Mouse (Mus musculus): ENCODE measurements around the gene Gfpt1. TPM values are rescaled to one million over a fixed set of nuclear protein-coding genes. Genes with fewer than 3 reads are reported as not detected.

Gene Gfpt1
- polyA plus RNA-seq, 1 experiment from 2014 or later: 16.4 TPM

DNA sequence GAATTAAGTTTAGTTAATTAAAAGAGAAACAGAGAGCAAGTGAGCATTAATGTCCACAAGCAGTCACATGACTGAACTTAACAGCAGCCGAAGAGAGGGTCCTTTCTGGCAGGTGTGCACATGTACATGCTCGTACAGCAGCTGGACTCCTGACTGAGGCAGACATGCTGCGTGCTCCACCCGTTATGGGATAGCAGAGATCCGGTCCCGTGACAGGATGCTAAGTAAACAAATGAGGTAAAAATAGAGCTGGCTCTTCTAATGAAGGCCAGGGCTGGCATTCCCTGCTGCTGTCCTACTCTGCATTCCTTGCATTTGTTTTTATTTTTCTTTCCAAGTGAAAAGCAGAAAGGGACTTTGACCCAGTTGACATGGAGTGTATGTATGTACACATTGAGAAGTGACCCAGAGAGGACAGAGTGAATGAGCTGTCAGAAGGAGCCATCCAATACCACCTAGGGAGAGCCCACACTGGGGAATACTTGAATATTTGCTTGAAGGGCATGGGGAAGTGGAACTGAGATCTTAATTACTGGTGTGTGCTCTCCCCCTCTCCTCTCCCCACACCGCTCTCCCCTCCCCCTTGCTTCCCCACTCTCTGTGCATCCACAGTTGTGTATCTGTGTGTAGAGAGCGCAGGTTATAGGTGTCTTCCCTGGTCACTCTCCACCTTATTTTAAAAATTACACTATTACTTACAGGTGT is 84.6 kb downstream of the Gfpt1 start:
- H3K27ac ChIP-seq: no peak overlapping the region
- H3K27me3 ChIP-seq (replicated peaks): no peaks in the 10 kb centered on the region
- no peak for ATAC-seq (ENCODE audit: low FRiP score, low read depth)
- 80% methylated on average over 8 of the region's 8 CpGs for WGBS
- no peak overlapping the region for H3K9ac ChIP-seq
- no peaks in the 10 kb centered on the region; the same call in 1 of the 2 replicates for H3K9me3 ChIP-seq
- no peak overlapping the region for H3K4me3 ChIP-seq
- H3K4me1 ChIP-seq: no peaks in the 10 kb centered on the region
- no peak overlapping the region for H3K4me2 ChIP-seq (replicated peaks)
- no peaks in the 10 kb centered on the region for H3K36me3 ChIP-seq

DNA sequence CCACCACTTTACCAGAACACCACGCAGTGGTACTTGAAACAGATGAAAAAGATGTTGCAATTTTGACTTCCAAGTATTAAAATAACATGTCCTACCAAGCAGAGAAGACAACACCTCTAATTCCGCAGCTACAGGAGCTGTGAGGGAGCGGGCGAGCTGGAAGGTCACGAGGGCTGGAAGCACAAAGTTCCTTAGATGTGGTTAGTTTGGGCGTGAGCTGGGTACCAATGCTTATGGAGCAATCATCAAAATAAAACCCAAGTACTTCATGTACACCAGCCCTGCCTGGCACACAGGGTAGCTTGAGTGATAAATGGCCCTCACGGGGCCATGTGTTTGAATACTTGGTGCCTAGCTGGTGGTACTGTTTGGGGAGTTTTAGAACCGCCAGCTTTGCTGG is 87.2 kb downstream of the Gfpt1 start:
- H3K4me3 ChIP-seq: no peak overlapping the region
- no peaks in the 10 kb centered on the region for H3K36me3 ChIP-seq
- H3K4me1 ChIP-seq: no peaks in the 10 kb centered on the region
- H3K9ac ChIP-seq: no peak overlapping the region
- 85% methylated on average over 8 of the region's 8 CpGs for WGBS
- no peak for ATAC-seq (ENCODE audit: low FRiP score, low read depth)
- no peak overlapping the region for H3K27ac ChIP-seq
- no peaks in the 10 kb centered on the region; the same call in 1 of the 2 replicates for H3K9me3 ChIP-seq
- no peak overlapping the region for H3K4me2 ChIP-seq (replicated peaks)
- no peaks in the 10 kb centered on the region for H3K27me3 ChIP-seq (replicated peaks)

DNA sequence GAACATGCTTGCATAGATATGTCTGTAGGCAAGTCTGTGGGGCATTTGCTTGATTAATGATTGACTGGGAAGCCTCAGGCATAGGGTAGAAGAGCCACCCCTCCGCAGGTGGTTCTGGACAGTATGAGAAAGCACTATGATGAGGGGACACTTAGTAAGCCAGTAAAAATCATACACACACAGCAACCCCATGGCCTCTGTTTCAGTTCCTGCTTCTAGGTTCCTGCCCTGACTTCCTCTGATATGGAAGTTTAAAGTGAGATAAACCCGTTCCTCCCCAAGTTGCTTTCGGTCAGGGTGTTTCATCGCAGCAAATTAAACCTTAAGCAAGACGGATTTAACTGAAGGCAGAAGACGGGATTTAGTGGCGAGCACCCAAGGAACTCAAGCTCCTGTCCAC is 88.0 kb downstream of the Gfpt1 start:
- 95% methylated on average over 7 of the region's 7 CpGs for WGBS
- Histone ChIP-seq H3K27me3 (replicated peaks) (no peaks in the 10 kb centered on the region), H3K36me3 (0 out of 2 replicates have a peak, but pooled peaks cover 2% of the 10 kb centered on the region), H3K27ac (no peak overlapping the region), H3K4me3 (no peak overlapping the region), H3K9me3 (no peaks in the 10 kb centered on the region; the same call in 1 of the 2 replicates), H3K9ac (no peak overlapping the region), H3K4me2 (replicated peaks) (no peak overlapping the region), H3K4me1 (no peaks in the 10 kb centered on the region)
- no peak for ATAC-seq (ENCODE audit: low FRiP score, low read depth)

DNA sequence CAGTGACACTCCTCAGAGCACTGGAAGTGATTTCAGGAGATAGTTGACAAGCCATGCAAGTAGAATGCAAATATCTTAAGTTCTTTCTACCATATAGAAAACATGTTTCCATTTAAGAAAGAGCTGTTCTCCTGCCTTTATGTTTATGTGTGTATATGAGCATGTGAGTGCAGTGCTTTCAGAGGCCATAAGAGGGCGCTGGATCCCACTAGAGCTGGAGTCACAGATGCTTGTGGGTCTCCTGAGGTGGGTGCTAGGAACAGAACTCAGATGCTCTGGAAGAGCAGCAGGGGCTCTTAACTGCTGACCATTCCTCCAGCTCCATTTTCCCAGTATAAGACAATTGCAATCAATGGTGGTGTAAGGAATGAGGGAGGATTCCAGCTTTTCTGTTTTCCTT is 88.4 kb downstream of the Gfpt1 start:
- Histone ChIP-seq H3K36me3 (peaks cover 6% of the 10 kb centered on the region; the same call in 1 of the 2 replicates), H3K9me3 (no peaks in the 10 kb centered on the region; the same call in 1 of the 2 replicates), H3K9ac (no peak overlapping the region), H3K4me3 (no peak overlapping the region), H3K4me1 (no peaks in the 10 kb centered on the region), H3K27me3 (replicated peaks) (no peaks in the 10 kb centered on the region), H3K4me2 (replicated peaks) (no peak overlapping the region), H3K27ac (no peak overlapping the region)
- WGBS: 61% methylated on average over 1 of the region's 1 CpGs
- no peak for ATAC-seq (ENCODE audit: low FRiP score, low read depth)

DNA sequence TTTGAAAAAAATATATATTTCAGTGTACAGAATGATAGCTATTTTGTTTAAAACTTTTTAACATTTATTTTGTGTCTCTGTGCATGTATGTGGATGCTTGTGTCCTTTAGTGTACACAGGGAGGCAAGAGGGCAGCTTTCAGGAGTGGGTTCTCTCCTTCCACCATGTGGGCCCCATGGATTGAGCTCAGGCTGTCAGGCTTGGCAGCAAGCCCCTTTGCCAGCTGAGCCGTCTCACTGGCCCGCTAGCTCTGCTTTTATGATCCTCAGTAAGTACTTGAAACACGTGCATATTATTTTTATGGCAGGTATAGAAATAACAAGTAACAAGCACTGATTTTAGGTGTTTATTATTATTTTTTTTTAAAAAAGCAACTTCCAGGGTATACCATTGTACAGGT is 90.9 kb downstream of the Gfpt1 start:
- H3K9me3 ChIP-seq: no peaks in the 10 kb centered on the region; the same call in 1 of the 2 replicates
- no peak overlapping the region for H3K4me2 ChIP-seq (replicated peaks)
- no peak overlapping the region for H3K9ac ChIP-seq
- H3K27me3 ChIP-seq (replicated peaks): no peaks in the 10 kb centered on the region
- ATAC-seq (ENCODE audit: low FRiP score, low read depth): no peak
- H3K27ac ChIP-seq: no peak overlapping the region
- no peak overlapping the region for H3K4me3 ChIP-seq
- 86% methylated on average over 3 of the region's 3 CpGs for WGBS
- H3K36me3 ChIP-seq: peaks cover 10% of the 10 kb centered on the region
- no peaks in the 10 kb centered on the region for H3K4me1 ChIP-seq

DNA sequence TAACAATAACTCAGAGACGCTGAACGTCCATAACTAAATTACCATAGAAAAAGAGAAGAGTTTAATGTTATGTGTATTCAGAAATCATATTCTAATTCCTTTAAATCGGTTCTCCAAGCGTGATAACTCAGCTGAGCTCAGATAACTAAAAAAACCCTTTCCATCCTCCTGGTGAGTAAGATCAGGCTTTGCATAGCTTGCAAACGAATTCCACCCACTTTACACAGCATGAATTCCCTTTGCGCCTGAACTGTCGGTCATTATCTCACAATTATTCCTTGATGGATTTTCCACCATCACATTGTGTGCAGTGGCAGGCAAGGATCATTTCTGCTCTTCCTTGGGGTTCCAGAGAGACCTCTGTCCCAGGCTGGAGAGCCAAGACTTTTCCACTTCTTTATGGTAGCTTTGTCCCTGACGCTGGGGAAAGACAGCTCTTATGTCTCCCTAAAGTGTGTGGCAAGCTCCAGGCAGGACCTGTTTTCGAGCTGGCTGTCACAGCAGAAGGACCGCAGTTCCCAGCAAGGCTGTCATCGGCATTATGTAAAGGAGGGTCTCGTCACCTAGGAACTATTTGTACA is 91.4 kb downstream of the Gfpt1 start:
- H3K9me3 ChIP-seq: no peaks in the 10 kb centered on the region; the same call in 1 of the 2 replicates
- WGBS: 75% methylated on average over 12 of the region's 12 CpGs
- no peak overlapping the region for H3K4me3 ChIP-seq
- ATAC-seq (ENCODE audit: low FRiP score, low read depth): no peak
- no peak overlapping the region for H3K27ac ChIP-seq
- H3K4me1 ChIP-seq: no peaks in the 10 kb centered on the region
- no peak overlapping the region for H3K4me2 ChIP-seq (replicated peaks)
- no peak overlapping the region for H3K9ac ChIP-seq
- peaks cover 10% of the 10 kb centered on the region for H3K36me3 ChIP-seq
- H3K27me3 ChIP-seq (replicated peaks): no peaks in the 10 kb centered on the region

DNA sequence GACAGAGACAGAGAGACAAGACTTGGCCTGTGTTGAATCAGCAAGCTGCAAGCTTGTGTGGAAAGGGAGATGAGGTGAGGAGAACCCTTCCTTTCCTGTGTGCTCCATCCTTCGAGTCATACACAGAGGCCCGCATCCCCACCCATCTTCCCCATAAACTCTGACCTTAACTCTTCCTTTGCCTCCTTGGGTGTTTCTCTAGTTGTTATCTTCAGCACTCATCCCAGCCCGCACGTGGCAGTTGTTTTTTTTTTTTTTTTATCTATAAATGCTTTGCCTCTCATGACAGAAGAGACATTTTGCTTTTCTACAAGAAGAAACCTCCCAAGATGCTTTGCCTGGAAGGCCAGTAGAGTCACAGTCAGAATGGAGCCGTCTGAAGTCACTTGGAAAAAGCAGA is 95.8 kb downstream of the Gfpt1 start:
- Histone ChIP-seq H3K9me3 (no peaks in the 10 kb centered on the region), H3K9ac (no peak overlapping the region), H3K4me3 (no peak overlapping the region), H3K4me2 (replicated peaks) (no peak overlapping the region), H3K27me3 (replicated peaks) (no peaks in the 10 kb centered on the region), H3K36me3 (peaks cover 10% of the 10 kb centered on the region), H3K4me1 (no peaks in the 10 kb centered on the region), H3K27ac (no peak overlapping the region)
- 89% methylated on average over 5 of the region's 5 CpGs for WGBS
- ATAC-seq (ENCODE audit: low FRiP score, low read depth): no peak

DNA sequence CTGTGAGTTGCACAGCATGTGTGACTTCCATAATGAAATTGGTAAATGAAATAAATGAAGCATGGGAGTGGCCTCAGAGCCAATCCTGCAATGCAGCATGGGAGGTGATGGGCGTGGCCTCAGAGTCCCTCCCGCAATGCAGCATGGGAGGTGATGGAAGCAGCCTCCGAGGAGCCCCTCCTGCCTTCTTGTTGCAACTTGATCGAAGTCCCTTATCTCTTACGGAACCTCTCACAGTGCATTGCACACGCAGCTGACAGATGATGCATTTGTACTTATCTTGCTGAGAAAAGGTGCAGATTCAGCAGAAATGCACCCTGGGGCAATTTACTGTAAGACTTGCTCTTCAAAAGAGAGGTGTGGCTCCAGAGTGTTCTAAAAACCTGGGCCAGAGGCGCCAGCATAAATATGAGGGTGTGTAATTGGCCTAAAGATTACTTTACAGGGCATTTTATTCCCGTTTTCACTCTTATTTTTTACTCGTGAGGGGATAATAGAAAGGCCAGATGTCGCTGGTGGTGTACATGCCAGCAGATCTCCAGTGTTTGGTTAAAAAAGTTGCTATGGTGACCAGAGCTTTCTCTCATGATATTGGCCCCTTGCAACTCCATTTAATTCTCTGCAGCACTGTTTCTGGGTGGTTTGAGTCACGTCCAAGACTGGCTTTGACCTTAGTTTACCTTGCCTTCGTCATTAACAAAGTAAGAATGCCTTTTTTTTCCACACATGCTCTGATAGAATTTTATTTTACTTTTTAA is 97.3 kb downstream of the Gfpt1 start:
- WGBS: 80% methylated on average over 12 of the region's 12 CpGs
- Histone ChIP-seq H3K9me3 (no peaks in the 10 kb centered on the region), H3K9ac (no peak overlapping the region), H3K4me2 (replicated peaks) (no peak overlapping the region), H3K27me3 (replicated peaks) (no peaks in the 10 kb centered on the region), H3K4me3 (no peak overlapping the region), H3K36me3 (peaks cover 10% of the 10 kb centered on the region), H3K4me1 (no peaks in the 10 kb centered on the region), H3K27ac (no peak overlapping the region)
- ATAC-seq (ENCODE audit: low FRiP score, low read depth): no peak

Other genes starting within 250 kb of the Gfpt1 start
- gene Anxa4, start 249.3 kb upstream of the Gfpt1 start, polyA plus RNA-seq (2016; fragmentation: Nextera tagmentation; extraction: Ambion mirVana): 6.8 and 7.4 TPM in 2 replicates
- 30.3 and 34.6 TPM in 2 replicates for gene Aak1, start 193.3 kb upstream of the Gfpt1 start, polyA plus RNA-seq (2016; fragmentation: Nextera tagmentation; extraction: Ambion mirVana)
- 98.4 and 103 TPM in 2 replicates for gene Nfu1, start 33.6 kb upstream of the Gfpt1 start, polyA plus RNA-seq (2016; fragmentation: Nextera tagmentation; extraction: Ambion mirVana)
- 0.09 and 0.19 TPM in 2 replicates for gene D6Ertd527e, start 61.9 kb downstream of the Gfpt1 start, polyA plus RNA-seq (2016; fragmentation: Nextera tagmentation; extraction: Ambion mirVana)

Measured in neural tube, embryonic 12.5 days (tissue).